Mouse (Mus musculus) liver, embryonic 14.5 days (tissue): ENCODE data around the gene Cnot2.
"Not testable (repeated sequence)": the region's sequence is repeated elsewhere in the genome, so short reads cannot be mapped to it uniquely, and the experiment has no call there.

ENCODE experiments used
- CTCF ChIP-seq: IDR thresholded peaks from 2 replicates; pipeline ENCODE4 v1.5.1; 2016; ENCODE audit warnings: antibody characterized with exemption, low read depth, control low read depth
- EP300 ChIP-seq: IDR thresholded peaks from 2 replicates; pipeline ENCODE4 v1.6.1; 2016; ENCODE audit warnings: antibody characterized with exemption, low read depth

GRCm38 (mm10) chr10:116613250-116613649, 31.9 kb upstream of the Cnot2 start:
- TF ChIP-seq CTCF, EP300: not testable (repeated sequence)
